Mouse (Mus musculus) adrenal gland, adult 8-10 months (tissue): ENCODE measurements around the gene Spns3. TPM values are rescaled to one million over a fixed set of nuclear protein-coding genes. Genes with fewer than 3 reads are reported as not detected.

Experiments used
- DNase-seq: peaks from one replicate; pipeline ENCODE4 v3.0.0; 2022
- total RNA-seq, 4 experiments: library from RNA; stranded (reverse); gene quantifications; 2 replicates each; pipeline ENCODE4 v1.2.4; 2022

Gene Spns3
- total RNA-seq, 4 experiments from 2014 or later = 0.12 to 0.25 (median 0.19) TPM; not detected in 1

GRCm38 (mm10) chr11:72481313-72481712 lies 69.0 kb downstream of the Spns3 start:
- no peak for DNase-seq

- no peak for DNase-seq
These were observed 70.8 kb downstream of the Spns3 start for GRCm38 (mm10) chr11:72479499-72479898.

GRCm38 (mm10) chr11:72478228-72478627 lies 72.1 kb downstream of the Spns3 start:
- no peak for DNase-seq

GRCm38 (mm10) chr11:72477653-72478052 lies 72.7 kb downstream of the Spns3 start:
- no peak for DNase-seq

GRCm38 (mm10) chr11:72477182-72477581 lies 73.1 kb downstream of the Spns3 start:
- DNase-seq = no peak

- DNase-seq = no peak
These were observed 74.2 kb downstream of the Spns3 start for GRCm38 (mm10) chr11:72476074-72476625.

- DNase-seq = no peak
These were observed 74.9 kb downstream of the Spns3 start for GRCm38 (mm10) chr11:72475408-72475807.

GRCm38 (mm10) chr11:72474926-72475325 lies 75.4 kb downstream of the Spns3 start:
- no peak for DNase-seq

- no peak for DNase-seq
These were observed 76.8 kb downstream of the Spns3 start for GRCm38 (mm10) chr11:72473540-72473939.

GRCm38 (mm10) chr11:72471381-72471780 lies 78.9 kb downstream of the Spns3 start:
- DNase-seq = no peak

- DNase-seq = no peak
These were observed 80.3 kb downstream of the Spns3 start for GRCm38 (mm10) chr11:72470004-72470403.

- DNase-seq = peak; percentile 60
These were observed 81.1 kb downstream of the Spns3 start for GRCm38 (mm10) chr11:72469217-72469616.

GRCm38 (mm10) chr11:72468525-72468924 lies 81.8 kb downstream of the Spns3 start:
- no peak for DNase-seq

GRCm38 (mm10) chr11:72466694-72467507 lies 83.4 kb downstream of the Spns3 start:
- no peak for DNase-seq

- DNase-seq = no peak
These were observed 84.2 kb downstream of the Spns3 start for GRCm38 (mm10) chr11:72465978-72466693.

- DNase-seq = no peak
These were observed 85.5 kb downstream of the Spns3 start for GRCm38 (mm10) chr11:72464821-72465220.

- no peak for DNase-seq
These were observed 88.8 kb downstream of the Spns3 start for GRCm38 (mm10) chr11:72461500-72461981.

GRCm38 (mm10) chr11:72458502-72458901 lies 91.8 kb downstream of the Spns3 start:
- no peak for DNase-seq

- DNase-seq = peak; percentile 26
These were observed 92.3 kb downstream of the Spns3 start for GRCm38 (mm10) chr11:72457995-72458496.

- DNase-seq = no peak
These were observed 94.6 kb downstream of the Spns3 start for GRCm38 (mm10) chr11:72455694-72456093.

GRCm38 (mm10) chr11:72453105-72453953 lies 97.0 kb downstream of the Spns3 start:
- DNase-seq = no peak

GRCm38 (mm10) chr11:72452140-72452665 lies 98.1 kb downstream of the Spns3 start:
- no peak for DNase-seq
